Mouse (Mus musculus) right cerebral cortex, adult 2 months (tissue): ENCODE results near the gene Baiap2l2.

Experiments
- DNase-seq, 2 experiments: peaks; one replicate each; pipeline ENCODE4 v3.0.0; 2021 to 2022; ENCODE audit warnings: low spot score in 2 of 2

The Baiap2l2 gene

DNA sequence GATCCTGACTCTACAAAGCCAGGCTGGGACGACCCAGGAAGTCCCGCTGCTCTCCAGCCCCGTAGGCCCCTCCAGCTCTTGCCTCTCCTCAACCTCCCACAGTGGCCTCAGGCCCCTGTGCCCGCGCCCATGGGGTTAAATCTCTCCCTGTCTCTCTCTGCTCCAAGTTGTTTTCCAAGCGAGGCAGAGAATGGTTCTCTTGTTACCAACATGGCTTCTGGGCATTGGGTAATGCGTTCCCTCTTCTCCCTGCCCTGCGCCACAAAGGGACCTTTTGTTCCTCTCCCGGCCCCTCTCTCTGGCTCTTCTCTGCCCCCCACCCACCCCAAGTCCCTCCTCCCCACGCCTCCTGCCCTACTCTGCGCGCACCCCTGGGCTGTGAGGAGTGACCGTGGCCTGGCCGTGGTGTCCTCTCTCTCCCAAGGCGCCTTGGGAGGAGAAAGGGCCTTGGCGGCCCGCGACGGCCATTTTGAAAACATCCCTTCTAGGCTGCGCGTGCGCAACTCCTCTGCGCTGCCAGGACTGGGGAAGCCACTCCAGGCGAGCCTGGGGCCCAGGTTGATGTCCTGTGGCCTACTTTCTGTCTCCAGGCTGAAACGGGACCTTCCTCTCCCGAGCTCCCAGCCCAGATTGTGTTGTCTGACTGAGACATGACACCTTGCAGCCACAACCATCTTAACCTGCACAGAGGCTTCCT lies 72.4 kb downstream of the Baiap2l2 start:
- DNase-seq, result no peak

DNA sequence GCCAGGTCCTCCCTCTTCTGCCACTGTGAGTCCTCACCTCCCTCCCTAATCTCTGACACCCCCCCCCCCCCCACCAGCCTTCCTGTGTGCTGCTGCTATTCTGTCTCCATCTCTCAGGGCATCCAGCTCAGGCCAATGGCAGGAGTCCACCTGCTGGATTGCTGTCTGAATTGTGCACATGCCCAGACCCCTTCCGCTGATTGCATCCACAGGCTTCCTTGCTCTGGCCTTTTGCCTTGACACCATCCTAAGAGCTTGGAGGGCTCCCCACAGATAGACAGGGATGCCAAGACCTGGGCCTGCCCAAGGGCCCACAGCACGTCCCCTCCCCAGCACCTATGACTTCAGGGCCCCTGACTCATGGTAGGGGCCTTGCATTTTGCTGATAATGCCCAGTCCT lies 75.0 kb downstream of the Baiap2l2 start:
- no peak for DNase-seq

DNA sequence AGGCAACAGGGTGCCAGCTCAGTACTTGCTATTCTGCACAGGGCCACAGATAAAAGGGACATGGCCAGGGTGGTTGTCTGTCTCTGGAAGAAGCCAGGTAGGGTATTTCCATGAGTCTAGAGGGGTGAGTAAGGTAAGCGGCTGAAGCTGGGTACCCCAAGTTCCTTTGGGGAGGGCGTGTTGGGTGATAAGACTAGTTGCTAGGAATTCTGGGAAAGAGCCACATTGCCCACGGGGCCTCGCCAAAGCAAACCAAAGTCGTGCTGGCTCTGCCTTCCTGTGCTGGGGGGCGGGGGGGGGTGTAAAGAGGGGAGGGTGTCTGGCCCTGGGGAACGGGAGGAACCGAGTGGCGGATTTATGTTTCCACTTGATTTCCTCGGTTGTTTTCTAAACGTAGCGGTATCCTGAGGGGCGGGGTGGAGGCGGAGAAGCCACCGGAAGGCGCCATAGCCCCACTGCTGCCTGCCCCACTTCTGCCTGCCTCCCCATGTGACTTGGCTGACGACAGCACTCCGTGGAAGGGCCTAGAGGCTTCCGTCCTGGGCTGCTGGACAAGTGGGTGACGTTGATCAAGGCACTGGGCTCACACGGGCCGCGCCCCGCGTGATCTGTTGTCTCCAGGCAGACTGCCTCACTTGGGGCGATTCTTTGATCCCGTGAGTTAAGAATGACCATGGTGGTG lies 76.4 kb downstream of the Baiap2l2 start:
- no peak for DNase-seq

DNA sequence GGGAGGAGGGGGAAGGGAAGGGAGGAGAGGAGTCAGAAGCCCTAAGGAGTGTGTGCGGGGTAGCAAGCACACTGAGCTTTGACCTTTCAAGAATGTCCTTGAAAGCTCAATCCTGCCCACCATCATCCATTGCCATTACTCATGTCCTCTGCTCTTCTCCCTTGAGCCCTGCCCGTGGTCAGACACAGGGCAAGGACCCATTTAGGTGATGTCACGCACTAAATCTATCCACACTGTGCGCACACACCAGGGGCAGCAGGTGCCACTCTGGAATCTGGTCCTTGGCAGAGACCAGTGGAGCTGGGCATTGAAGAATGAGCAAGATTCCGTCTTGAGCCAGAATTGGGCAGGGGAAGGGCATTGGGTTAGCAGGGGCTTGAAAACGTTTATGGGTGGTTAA lies 77.1 kb downstream of the Baiap2l2 start:
- no peak for DNase-seq
